Mouse (Mus musculus): ENCODE results near the gene Spata1. TPM values are rescaled to one million over a fixed set of nuclear protein-coding genes. Genes with fewer than 3 reads are reported as not detected.

Gene Spata1
- polyA plus RNA-seq, 1 experiment: 0.56 TPM

- Histone ChIP-seq H3K79me3 (ENCODE audit: low read depth) (peaks cover 13% of the 10 kb centered on the region), H3K36me3 (ENCODE audit: control insufficient read depth, insufficient read depth) (no peaks in the 10 kb centered on the region), H3K4me3 (ENCODE audit: insufficient read depth, poor library complexity, severe bottlenecking) (no peak overlapping the region), H3K79me2 (ENCODE audit: control insufficient read depth, insufficient read depth) (peaks cover 61% of the 10 kb centered on the region), H3K27me3 (ENCODE audit: control insufficient read depth, insufficient read depth, insufficient read length) (no peaks in the 10 kb centered on the region), H3ac (ENCODE audit: control insufficient read depth, insufficient read length, low read depth) (no peak overlapping the region)
- TF ChIP-seq USF1 (IDR thresholded peaks at IDR 0.05; ENCODE audit: low read depth) (no peak), CTCF (IDR thresholded peaks at IDR 0.05; ENCODE audit: control insufficient read depth, insufficient read depth, insufficient read length) (no peak), MYOG (IDR thresholded peaks at IDR 0.05; ENCODE audit: control insufficient read depth, extremely low read depth, insufficient read length) (no peak), FOSL1 (IDR thresholded peaks at IDR 0.05; ENCODE audit: insufficient read depth, low read length, poor library complexity, severe bottlenecking) (no peak), CEBPB (IDR thresholded peaks at IDR 0.05; ENCODE audit: low read depth) (no peak), MAX (IDR thresholded peaks at IDR 0.05) (no peak), MYOD1 (IDR thresholded peaks at IDR 0.05; ENCODE audit: control insufficient read depth, insufficient read length, low read depth) (no peak)
Measured at GRCm38 (mm10) chr3:146413016-146413415, 86.5 kb downstream of the Spata1 start.

GRCm38 (mm10) chr3:146412480-146412879 lies 87.1 kb downstream of the Spata1 start:
- TF ChIP-seq MYOG (IDR thresholded peaks at IDR 0.05; ENCODE audit: control insufficient read depth, extremely low read depth, insufficient read length) (no peak), FOSL1 (IDR thresholded peaks at IDR 0.05; ENCODE audit: insufficient read depth, low read length, poor library complexity, severe bottlenecking) (no peak), USF1 (IDR thresholded peaks at IDR 0.05; ENCODE audit: low read depth) (no peak), CEBPB (IDR thresholded peaks at IDR 0.05; ENCODE audit: low read depth) (no peak), MYOD1 (IDR thresholded peaks at IDR 0.05; ENCODE audit: control insufficient read depth, insufficient read length, low read depth) (no peak), CTCF (IDR thresholded peaks at IDR 0.05; ENCODE audit: control insufficient read depth, insufficient read depth, insufficient read length) (no peak), MAX (IDR thresholded peaks at IDR 0.05) (no peak)
- no peaks in the 10 kb centered on the region for H3K36me3 ChIP-seq (ENCODE audit: control insufficient read depth, insufficient read depth)
- H3K79me2 ChIP-seq (ENCODE audit: control insufficient read depth, insufficient read depth): peaks cover 61% of the 10 kb centered on the region
- no peaks in the 10 kb centered on the region for H3K27me3 ChIP-seq (ENCODE audit: control insufficient read depth, insufficient read depth, insufficient read length)
- H3K79me3 ChIP-seq (ENCODE audit: low read depth): peaks cover 14% of the 10 kb centered on the region
- H3K4me3 ChIP-seq (ENCODE audit: insufficient read depth, poor library complexity, severe bottlenecking): no peak overlapping the region
- H3ac ChIP-seq (ENCODE audit: control insufficient read depth, insufficient read length, low read depth): no peak overlapping the region

GRCm38 (mm10) chr3:146412008-146412407 lies 87.5 kb downstream of the Spata1 start:
- H3K27me3 ChIP-seq (ENCODE audit: control insufficient read depth, insufficient read depth, insufficient read length): no peaks in the 10 kb centered on the region
- no peak overlapping the region for H3K4me3 ChIP-seq (ENCODE audit: insufficient read depth, poor library complexity, severe bottlenecking)
- peaks cover 14% of the 10 kb centered on the region for H3K79me3 ChIP-seq (ENCODE audit: low read depth)
- H3ac ChIP-seq (ENCODE audit: control insufficient read depth, insufficient read length, low read depth): no peak overlapping the region
- H3K36me3 ChIP-seq (ENCODE audit: control insufficient read depth, insufficient read depth): no peaks in the 10 kb centered on the region
- TF ChIP-seq CEBPB (IDR thresholded peaks at IDR 0.05; ENCODE audit: low read depth): no peak
- TF ChIP-seq MYOG (IDR thresholded peaks at IDR 0.05; ENCODE audit: control insufficient read depth, extremely low read depth, insufficient read length): no peak
- no peak for TF ChIP-seq FOSL1 (IDR thresholded peaks at IDR 0.05; ENCODE audit: insufficient read depth, low read length, poor library complexity, severe bottlenecking)
- TF ChIP-seq CTCF (IDR thresholded peaks at IDR 0.05; ENCODE audit: control insufficient read depth, insufficient read depth, insufficient read length): no peak
- TF ChIP-seq MYOD1 (IDR thresholded peaks at IDR 0.05; ENCODE audit: control insufficient read depth, insufficient read length, low read depth): no peak
- no peak for TF ChIP-seq MAX (IDR thresholded peaks at IDR 0.05)
- TF ChIP-seq USF1 (IDR thresholded peaks at IDR 0.05; ENCODE audit: low read depth): no peak
- H3K79me2 ChIP-seq (ENCODE audit: control insufficient read depth, insufficient read depth): peaks cover 65% of the 10 kb centered on the region

GRCm38 (mm10) chr3:146410114-146410513 lies 89.4 kb downstream of the Spata1 start:
- TF ChIP-seq FOSL1 (IDR thresholded peaks at IDR 0.05; ENCODE audit: insufficient read depth, low read length, poor library complexity, severe bottlenecking): no peak
- no peak for TF ChIP-seq MYOG (IDR thresholded peaks at IDR 0.05; ENCODE audit: control insufficient read depth, extremely low read depth, insufficient read length)
- no peak for TF ChIP-seq CEBPB (IDR thresholded peaks at IDR 0.05; ENCODE audit: low read depth)
- no peak for TF ChIP-seq USF1 (IDR thresholded peaks at IDR 0.05; ENCODE audit: low read depth)
- no peak for TF ChIP-seq MAX (IDR thresholded peaks at IDR 0.05)
- TF ChIP-seq CTCF (IDR thresholded peaks at IDR 0.05; ENCODE audit: control insufficient read depth, insufficient read depth, insufficient read length): no peak
- no peak for TF ChIP-seq MYOD1 (IDR thresholded peaks at IDR 0.05; ENCODE audit: control insufficient read depth, insufficient read length, low read depth)
- H3K36me3 ChIP-seq (ENCODE audit: control insufficient read depth, insufficient read depth): no peaks in the 10 kb centered on the region
- peaks cover 17% of the 10 kb centered on the region for H3K79me3 ChIP-seq (ENCODE audit: low read depth)
- H3ac ChIP-seq (ENCODE audit: control insufficient read depth, insufficient read length, low read depth): no peak overlapping the region
- no peaks in the 10 kb centered on the region for H3K27me3 ChIP-seq (ENCODE audit: control insufficient read depth, insufficient read depth, insufficient read length)
- peaks cover 84% of the 10 kb centered on the region for H3K79me2 ChIP-seq (ENCODE audit: control insufficient read depth, insufficient read depth)
- H3K4me3 ChIP-seq (ENCODE audit: insufficient read depth, poor library complexity, severe bottlenecking): no peak overlapping the region

Other genes starting within 250 kb of the Spata1 start
- 9.5 TPM for gene Ssx2ip, start 95.1 kb downstream of the Spata1 start, polyA plus RNA-seq (2012; fragmentation: generic; extraction: Trizol)
- 1.5 TPM for gene Ctbs, start 50.0 kb downstream of the Spata1 start, polyA plus RNA-seq (2012; fragmentation: generic; extraction: Trizol)
- 342 TPM for gene Gng5, start 54 bp upstream of the Spata1 start, polyA plus RNA-seq (2012; fragmentation: generic; extraction: Trizol)
- 19.5 TPM for gene Rpf1, start 21.7 kb upstream of the Spata1 start, polyA plus RNA-seq (2012; fragmentation: generic; extraction: Trizol)
- not detected for gene Uox, start 70.7 kb upstream of the Spata1 start, polyA plus RNA-seq (2012; fragmentation: generic; extraction: Trizol)
- not detected for gene Dnase2b, start 115.8 kb upstream of the Spata1 start, polyA plus RNA-seq (2012; fragmentation: generic; extraction: Trizol)
- not detected for gene 4930503B20Rik, start 151.6 kb upstream of the Spata1 start, polyA plus RNA-seq (2012; fragmentation: generic; extraction: Trizol)
- gene Samd13, start 185.8 kb upstream of the Spata1 start, polyA plus RNA-seq (2012; fragmentation: generic; extraction: Trizol): 0.06 TPM